ENCODE assay signal across 29 mouse cellular contexts in genomic region chrX:46092301-46092700, GRCm38 (mm10).
"Had no signal": no experiment of that assay in that cellular context is flagged by ENCODE, and none has a peak within 500 bp of the region (broad histone marks: within the 10 kb centered on the region; RNA-seq: fewer than 3 reads in every experiment).

No protein-coding gene starts in this region.

- H3K4me1 ChIP-seq: embryonic facial prominence, embryonic 12.5 days; embryonic facial prominence, embryonic 13.5 days; embryonic facial prominence, embryonic 15.5 days; forebrain, embryonic 10.5 days; forebrain, embryonic 12.5 days; forebrain, embryonic 13.5 days; forebrain, embryonic 15.5 days had no signal

- H3K9me3 ChIP-seq: embryonic facial prominence, embryonic 12.5 days; embryonic facial prominence, embryonic 13.5 days; embryonic facial prominence, embryonic 15.5 days; forebrain, embryonic 10.5 days; forebrain, embryonic 12.5 days; forebrain, embryonic 13.5 days; forebrain, embryonic 15.5 days had no signal

- H3K27me3 ChIP-seq: embryonic facial prominence, embryonic 12.5 days; embryonic facial prominence, embryonic 13.5 days; embryonic facial prominence, embryonic 15.5 days; forebrain, embryonic 12.5 days; forebrain, embryonic 13.5 days; forebrain, embryonic 15.5 days had no signal

- DNase-seq: cerebellum, adult 18-20 months; cerebellum, adult 2 months; cerebellum, adult 8-10 months; cerebellum, adult 9-10 months; cerebellum, adult 9-11 months; cerebellum, postnatal 10 days; cerebellum, postnatal 14 days; cerebellum, postnatal 25 days; cerebellum, postnatal 36 days; embryo, embryonic 11 days; forebrain, postnatal 0 days; gastrocnemius, adult 2 months; gastrocnemius, postnatal 10 days; gastrocnemius, postnatal 14 days; gastrocnemius, postnatal 25 days; gastrocnemius, postnatal 36 days; heart, adult 11 months; heart, adult 18-20 months; heart, adult 2 months had no signal

- H3K36me3 ChIP-seq: embryonic facial prominence, embryonic 12.5 days; embryonic facial prominence, embryonic 13.5 days; embryonic facial prominence, embryonic 15.5 days; forebrain, embryonic 10.5 days; forebrain, embryonic 12.5 days; forebrain, embryonic 15.5 days had no signal

- H3K4me3 ChIP-seq: embryonic facial prominence, embryonic 12.5 days; embryonic facial prominence, embryonic 13.5 days; embryonic facial prominence, embryonic 15.5 days; erythroblast, embryonic 14.5 days; forebrain, embryonic 10.5 days; forebrain, embryonic 12.5 days; forebrain, embryonic 13.5 days; forebrain, embryonic 15.5 days; gastrocnemius, adult 2 months; heart, adult 2 months had no signal

- ATAC-seq: forebrain, embryonic 13.5 days; forebrain, embryonic 14.5 days; forebrain, embryonic 15.5 days; forebrain, embryonic 16.5 days; forebrain, postnatal 0 days had no signal

- H3K27ac ChIP-seq: embryonic facial prominence, embryonic 12.5 days; embryonic facial prominence, embryonic 13.5 days; embryonic facial prominence, embryonic 15.5 days; forebrain, embryonic 10.5 days; forebrain, embryonic 12.5 days; forebrain, embryonic 13.5 days; forebrain, embryonic 15.5 days; gastrocnemius, adult 2 months; heart, adult 2 months had no signal

- H3K9ac ChIP-seq: embryonic facial prominence, embryonic 12.5 days; embryonic facial prominence, embryonic 13.5 days; embryonic facial prominence, embryonic 15.5 days; forebrain, embryonic 12.5 days; forebrain, embryonic 13.5 days; forebrain, embryonic 15.5 days; forebrain, postnatal 0 days had no signal

- H3K4me2 ChIP-seq: embryonic facial prominence, embryonic 12.5 days; embryonic facial prominence, embryonic 13.5 days; embryonic facial prominence, embryonic 15.5 days; forebrain, embryonic 12.5 days; forebrain, embryonic 13.5 days; forebrain, embryonic 15.5 days had no signal
